Mouse (Mus musculus) neural tube, embryonic 15.5 days (tissue): ENCODE measurements around the gene Tom1l2. TPM values are rescaled to one million over a fixed set of nuclear protein-coding genes. Genes with fewer than 3 reads are reported as not detected.

Source experiments
- ATAC-seq: fragments of 200-750 bp; cut with Nextera tagmentation; 2 replicates; pipeline ENCODE4 v1.8.0; 2017; ENCODE audit warnings: mild to moderate bottlenecking, moderate TSS enrichment, moderate library complexity; ENCODE audit not compliant: low FRiP score
- H3K27ac ChIP-seq: fragments of 300-500 bp; sonication (generic); replicated peaks from 2 replicates; pipeline ENCODE4 v1.5.1; 2015; ENCODE audit warnings: mild to moderate bottlenecking, inconsistent platforms
- H3K27me3 ChIP-seq: fragments of 300-500 bp; sonication (generic); replicated peaks from 2 replicates; pipeline ENCODE4 v1.6.1; 2015; ENCODE audit warnings: inconsistent platforms
- H3K36me3 ChIP-seq: fragments of 300-500 bp; sonication (generic); 2 replicates; pipeline ENCODE4 v1.6.1; 2015; ENCODE audit warnings: inconsistent platforms
- H3K4me1 ChIP-seq: fragments of 300-500 bp; sonication (generic); 2 replicates; pipeline ENCODE4 v1.6.1; 2015; ENCODE audit warnings: inconsistent platforms
- H3K4me2 ChIP-seq: fragments of 300-500 bp; sonication (generic); 2 replicates; pipeline ENCODE4 v1.6.1; 2015; ENCODE audit warnings: inconsistent platforms, mild to moderate bottlenecking, moderate library complexity
- H3K4me3 ChIP-seq: fragments of 300-500 bp; sonication (generic); replicated peaks from 2 replicates; pipeline ENCODE4 v1.5.1; 2015; ENCODE audit warnings: mild to moderate bottlenecking, inconsistent platforms
- H3K9ac ChIP-seq: fragments of 300-500 bp; sonication (generic); replicated peaks from 2 replicates; pipeline ENCODE4 v1.6.1; 2015; ENCODE audit warnings: mild to moderate bottlenecking, inconsistent platforms
- H3K9me3 ChIP-seq: fragments of 300-500 bp; sonication (generic); replicated peaks from 2 replicates; pipeline ENCODE4 v1.6.1; 2016; ENCODE audit warnings: inconsistent platforms
- whole genome bisulfite sequencing: fragments of 180-500 bp; shearing (Covaris S2); methylation state at CpG from one replicate; pipeline ENCODE4 v1.1.7; 2015; ENCODE audit warnings: mixed read lengths; 5-methylcytosine and 5-hydroxymethylcytosine counted together
- polyA plus RNA-seq: library from polyadenylated mRNA; unstranded; fragments of >200 nt; fragmentation: Nextera tagmentation; extraction: Ambion mirVana; gene quantifications from 2 replicates; pipeline ENCODE4 v1.2.1, GENCODE M21; 2015

Tom1l2 gene
- polyA plus RNA-seq, 1 experiment from 2014 or later: 68.9 TPM

GRCm38 (mm10) chr11:60368909-60369308, 16.2 kb upstream of the Tom1l2 start:
- Histone ChIP-seq H3K9ac (no peak overlapping the region), H3K9me3 (no peaks in the 10 kb centered on the region), H3K4me1 (0 out of 2 replicates have a peak, but pooled peaks cover 7% of the 10 kb centered on the region), H3K4me2 (no peak overlapping the region), H3K27ac (no peak overlapping the region), H3K4me3 (no peak overlapping the region), H3K27me3 (no peaks in the 10 kb centered on the region), H3K36me3 (no peaks in the 10 kb centered on the region)
- 78% methylated on average over 4 of the region's 4 CpGs for WGBS
- ATAC-seq: no peak

- no peak overlapping the region for H3K9ac ChIP-seq
- no peak overlapping the region for H3K27ac ChIP-seq
- no peaks in the 10 kb centered on the region for H3K27me3 ChIP-seq
- no peak overlapping the region for H3K4me2 ChIP-seq
- WGBS: 88% methylated on average over 3 of the region's 3 CpGs
- no peaks in the 10 kb centered on the region for H3K9me3 ChIP-seq
- H3K4me1 ChIP-seq: 0 out of 2 replicates have a peak, but pooled peaks cover 7% of the 10 kb centered on the region
- no peak overlapping the region for H3K4me3 ChIP-seq
- no peak for ATAC-seq
- H3K36me3 ChIP-seq: no peaks in the 10 kb centered on the region
These were observed 14.6 kb upstream of the Tom1l2 start for GRCm38 (mm10) chr11:60367256-60367655.

GRCm38 (mm10) chr11:60366239-60367019, 13.7 kb upstream of the Tom1l2 start:
- no peak overlapping the region for H3K27ac ChIP-seq
- ATAC-seq: no peak
- H3K36me3 ChIP-seq: no peaks in the 10 kb centered on the region
- H3K9me3 ChIP-seq: no peaks in the 10 kb centered on the region
- H3K9ac ChIP-seq: no peak overlapping the region
- no peak overlapping the region for H3K4me2 ChIP-seq
- 0 out of 2 replicates have a peak, but pooled peaks cover 7% of the 10 kb centered on the region for H3K4me1 ChIP-seq
- 51% methylated on average over 16 of the region's 16 CpGs for WGBS
- H3K4me3 ChIP-seq: no peak overlapping the region
- H3K27me3 ChIP-seq: no peaks in the 10 kb centered on the region

GRCm38 (mm10) chr11:60360631-60361201, 8.0 kb upstream of the Tom1l2 start:
- H3K9me3 ChIP-seq: no peaks in the 10 kb centered on the region
- WGBS: 78% methylated on average over 5 of the region's 5 CpGs
- H3K9ac ChIP-seq: no peak overlapping the region
- no peaks in the 10 kb centered on the region for H3K4me1 ChIP-seq
- no peak overlapping the region for H3K27ac ChIP-seq
- no peak for ATAC-seq
- H3K36me3 ChIP-seq: no peaks in the 10 kb centered on the region
- no peaks in the 10 kb centered on the region for H3K27me3 ChIP-seq
- H3K4me2 ChIP-seq: no peak overlapping the region
- no peak overlapping the region for H3K4me3 ChIP-seq

- no peak overlapping the region for H3K9ac ChIP-seq
- no peaks in the 10 kb centered on the region for H3K4me1 ChIP-seq
- no peak for ATAC-seq
- no peaks in the 10 kb centered on the region for H3K9me3 ChIP-seq
- H3K4me2 ChIP-seq: no peak overlapping the region
- H3K27me3 ChIP-seq: no peaks in the 10 kb centered on the region
- H3K36me3 ChIP-seq: no peaks in the 10 kb centered on the region
- 71% methylated on average over 1 of the region's 1 CpGs for WGBS
- no peak overlapping the region for H3K4me3 ChIP-seq
- no peak overlapping the region for H3K27ac ChIP-seq
These were observed 7.2 kb upstream of the Tom1l2 start for GRCm38 (mm10) chr11:60359936-60360335.

GRCm38 (mm10) chr11:60359138-60359537, 6.4 kb upstream of the Tom1l2 start:
- H3K9ac ChIP-seq: no peak overlapping the region
- H3K9me3 ChIP-seq: no peaks in the 10 kb centered on the region
- no peak overlapping the region for H3K4me3 ChIP-seq
- H3K4me2 ChIP-seq: no peak overlapping the region
- H3K4me1 ChIP-seq: no peaks in the 10 kb centered on the region
- no peaks in the 10 kb centered on the region for H3K27me3 ChIP-seq
- no peak for ATAC-seq
- no peak overlapping the region for H3K27ac ChIP-seq
- no peaks in the 10 kb centered on the region for H3K36me3 ChIP-seq
- 72% methylated on average over 5 of the region's 5 CpGs for WGBS

- no peak overlapping the region for H3K4me2 ChIP-seq
- 83% methylated on average over 7 of the region's 7 CpGs for WGBS
- no peaks in the 10 kb centered on the region for H3K27me3 ChIP-seq
- H3K4me3 ChIP-seq: no peak overlapping the region
- no peak overlapping the region for H3K27ac ChIP-seq
- no peaks in the 10 kb centered on the region for H3K9me3 ChIP-seq
- H3K36me3 ChIP-seq: no peaks in the 10 kb centered on the region
- H3K9ac ChIP-seq: no peak overlapping the region
- peaks cover 1% of the 10 kb centered on the region for H3K4me1 ChIP-seq
- ATAC-seq: no peak
These were observed 5.8 kb upstream of the Tom1l2 start for GRCm38 (mm10) chr11:60358548-60358947.

- no peak for ATAC-seq
- Histone ChIP-seq H3K9me3 (no peaks in the 10 kb centered on the region), H3K4me2 (no peak overlapping the region), H3K4me1 (peaks cover 6% of the 10 kb centered on the region), H3K4me3 (no peak overlapping the region), H3K9ac (no peak overlapping the region), H3K27ac (no peak overlapping the region), H3K36me3 (no peaks in the 10 kb centered on the region), H3K27me3 (no peaks in the 10 kb centered on the region)
- 56% methylated on average over 1 of the region's 1 CpGs for WGBS
These were observed 4.4 kb upstream of the Tom1l2 start for GRCm38 (mm10) chr11:60357116-60357515.

- no peaks in the 10 kb centered on the region for H3K27me3 ChIP-seq
- no peaks in the 10 kb centered on the region for H3K9me3 ChIP-seq
- H3K4me2 ChIP-seq: no peak overlapping the region
- no peak overlapping the region for H3K4me3 ChIP-seq
- no peaks in the 10 kb centered on the region for H3K36me3 ChIP-seq
- ATAC-seq: no peak
- 94% methylated on average over 2 of the region's 2 CpGs for WGBS
- H3K4me1 ChIP-seq: peaks cover 17% of the 10 kb centered on the region
- no peak overlapping the region for H3K9ac ChIP-seq
- no peak overlapping the region for H3K27ac ChIP-seq
These were observed 3.2 kb upstream of the Tom1l2 start for GRCm38 (mm10) chr11:60355952-60356351.

GRCm38 (mm10) chr11:60351925-60352371, 757 bp downstream of the Tom1l2 start:
- peak overlapping the region; percentile 87 for H3K27ac ChIP-seq
- WGBS: 30% methylated on average over 11 of the region's 11 CpGs
- H3K4me1 ChIP-seq: peaks cover 28% of the 10 kb centered on the region
- H3K36me3 ChIP-seq: no peaks in the 10 kb centered on the region
- peak overlapping the region; percentile 85 for H3K4me2 ChIP-seq
- H3K9ac ChIP-seq: peak overlapping the region; percentile 71
- no peaks in the 10 kb centered on the region for H3K9me3 ChIP-seq
- peak overlapping the region; percentile 86 for H3K4me3 ChIP-seq
- ATAC-seq: no peak
- no peaks in the 10 kb centered on the region for H3K27me3 ChIP-seq

GRCm38 (mm10) chr11:60351388-60351787, 1.3 kb downstream of the Tom1l2 start:
- H3K36me3 ChIP-seq: no peaks in the 10 kb centered on the region
- 60% methylated on average over 2 of the region's 2 CpGs for WGBS
- peaks cover 33% of the 10 kb centered on the region for H3K4me1 ChIP-seq
- no peak for ATAC-seq
- H3K9me3 ChIP-seq: no peaks in the 10 kb centered on the region
- peak overlapping the region; percentile 85 for H3K4me2 ChIP-seq
- H3K27me3 ChIP-seq: no peaks in the 10 kb centered on the region
- H3K9ac ChIP-seq: peak overlapping the region; percentile 71; the same call in 1 of the 2 replicates
- peak overlapping the region; percentile 87; the same call in 1 of the 2 replicates for H3K27ac ChIP-seq
- peak overlapping the region; percentile 86 for H3K4me3 ChIP-seq

- Histone ChIP-seq H3K27ac (no peak overlapping the region), H3K4me2 (no peak overlapping the region), H3K36me3 (no peaks in the 10 kb centered on the region), H3K4me3 (no peak overlapping the region), H3K27me3 (no peaks in the 10 kb centered on the region), H3K4me1 (peaks cover 21% of the 10 kb centered on the region), H3K9me3 (no peaks in the 10 kb centered on the region), H3K9ac (no peak overlapping the region)
- 66% methylated on average over 4 of the region's 4 CpGs for WGBS
- ATAC-seq: no peak
These were observed 6.2 kb downstream of the Tom1l2 start for GRCm38 (mm10) chr11:60346537-60346936.
